Mouse (Mus musculus): Measurements from ENCODE around the gene Rbfox3. TPM values are rescaled to one million over a fixed set of nuclear protein-coding genes. Genes with fewer than 3 reads are reported as not detected.

Gene Rbfox3
- polyA plus RNA-seq, 1 experiment from 2014 or later, result 32.0 TPM

GRCm38 (mm10) chr11:118748622-118749021 lies 162.8 kb downstream of the Rbfox3 start:
- peaks cover 71% of the 10 kb centered on the region for H3K4me1 ChIP-seq
- no peak overlapping the region for H3K9ac ChIP-seq
- no peak for ATAC-seq
- H3K36me3 ChIP-seq (ENCODE audit: poor library complexity, severe bottlenecking), result no peaks in the 10 kb centered on the region
- H3K27me3 ChIP-seq, result no peaks in the 10 kb centered on the region
- 36% methylated on average over 10 of the region's 10 CpGs for WGBS
- no peak overlapping the region for H3K4me2 ChIP-seq
- H3K4me3 ChIP-seq, result no peak overlapping the region
- no peaks in the 10 kb centered on the region for H3K9me3 ChIP-seq (replicated peaks)
- peak overlapping the region; percentile 31; the same call in 1 of the 2 replicates for H3K27ac ChIP-seq

DNA sequence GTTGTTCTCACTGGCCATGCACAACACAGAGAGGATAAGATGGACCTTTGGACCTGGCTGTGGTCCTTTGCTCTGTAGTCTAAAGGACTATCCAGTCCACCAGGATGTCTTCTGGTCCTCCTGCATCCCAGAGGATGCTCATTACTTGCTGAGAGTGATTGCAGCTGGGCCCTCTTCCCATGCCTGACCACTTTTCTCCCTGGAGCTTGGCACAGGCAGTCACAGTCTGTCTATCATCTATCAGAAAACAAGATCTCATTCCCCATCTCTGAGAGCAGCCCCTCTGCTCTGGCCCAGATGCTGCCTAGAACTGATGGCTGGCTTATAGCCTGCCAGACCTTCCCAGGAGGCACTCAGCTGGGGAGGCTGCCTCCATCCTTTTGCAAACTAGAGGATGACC lies 166.1 kb downstream of the Rbfox3 start:
- H3K27me3 ChIP-seq, result no peaks in the 10 kb centered on the region
- peak; percentile 44 for ATAC-seq

GRCm38 (mm10) chr11:118744782-118745181 lies 166.6 kb downstream of the Rbfox3 start:
- H3K36me3 ChIP-seq (ENCODE audit: poor library complexity, severe bottlenecking), result no peaks in the 10 kb centered on the region
- H3K27ac ChIP-seq, result peak overlapping the region; percentile 85
- 1% methylated on average over 15 of the region's 15 CpGs for WGBS
- peak overlapping the region; percentile 54 for H3K4me2 ChIP-seq
- peak overlapping the region; percentile 16 for H3K4me3 ChIP-seq
- ATAC-seq, result peak; percentile 78
- no peaks in the 10 kb centered on the region for H3K27me3 ChIP-seq
- peaks cover 70% of the 10 kb centered on the region for H3K4me1 ChIP-seq
- H3K9me3 ChIP-seq (replicated peaks), result no peaks in the 10 kb centered on the region
- no peak overlapping the region for H3K9ac ChIP-seq

More for the DNA sequence above, 166.1 kb downstream of the Rbfox3 start:
- Histone ChIP-seq H3K36me3 (ENCODE audit: poor library complexity, severe bottlenecking) (no peaks in the 10 kb centered on the region), H3K4me3 (no peak overlapping the region), H3K27ac (peak overlapping the region; percentile 85), H3K4me1 (peaks cover 65% of the 10 kb centered on the region), H3K4me2 (peak overlapping the region; percentile 54), H3K9me3 (replicated peaks) (no peaks in the 10 kb centered on the region), H3K9ac (no peak overlapping the region)

GRCm38 (mm10) chr11:118742762-118743161 lies 168.6 kb downstream of the Rbfox3 start:
- H3K27ac ChIP-seq, result no peak overlapping the region
- peaks cover 75% of the 10 kb centered on the region for H3K4me1 ChIP-seq
- 15% methylated on average over 3 of the region's 3 CpGs for WGBS
- no peak overlapping the region for H3K4me2 ChIP-seq
- H3K9ac ChIP-seq, result no peak overlapping the region
- no peak overlapping the region for H3K4me3 ChIP-seq
- H3K36me3 ChIP-seq (ENCODE audit: poor library complexity, severe bottlenecking), result no peaks in the 10 kb centered on the region
- H3K9me3 ChIP-seq (replicated peaks), result no peaks in the 10 kb centered on the region
- no peaks in the 10 kb centered on the region for H3K27me3 ChIP-seq
- ATAC-seq, result no peak

DNA sequence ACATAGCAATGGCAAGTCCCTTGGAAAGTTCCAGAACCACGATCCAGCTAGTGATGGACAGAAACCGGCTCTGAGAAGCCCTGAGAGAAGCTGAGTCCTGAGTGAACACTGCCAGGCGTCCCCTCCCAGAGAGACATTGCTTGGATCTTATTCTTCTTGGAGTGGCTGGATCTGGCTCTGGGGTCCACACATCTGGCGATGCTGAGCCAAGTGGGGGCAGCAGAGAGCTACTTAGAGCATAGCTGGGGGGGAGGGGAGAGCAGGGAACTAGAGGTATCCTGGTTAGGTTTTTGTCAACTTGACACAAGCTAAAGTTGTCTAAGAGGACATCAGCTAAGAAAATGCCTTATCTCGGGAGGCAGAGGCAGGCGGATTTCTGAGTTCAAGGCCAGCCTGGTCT lies 170.1 kb downstream of the Rbfox3 start:
- Histone ChIP-seq H3K27ac (no peak overlapping the region), H3K9me3 (replicated peaks) (no peaks in the 10 kb centered on the region), H3K4me1 (peaks cover 70% of the 10 kb centered on the region), H3K4me2 (no peak overlapping the region), H3K36me3 (ENCODE audit: poor library complexity, severe bottlenecking) (no peaks in the 10 kb centered on the region), H3K4me3 (no peak overlapping the region), H3K9ac (no peak overlapping the region), H3K27me3 (no peaks in the 10 kb centered on the region)
- ATAC-seq, result no peak
- WGBS, result 37% methylated on average over 6 of the region's 6 CpGs

DNA sequence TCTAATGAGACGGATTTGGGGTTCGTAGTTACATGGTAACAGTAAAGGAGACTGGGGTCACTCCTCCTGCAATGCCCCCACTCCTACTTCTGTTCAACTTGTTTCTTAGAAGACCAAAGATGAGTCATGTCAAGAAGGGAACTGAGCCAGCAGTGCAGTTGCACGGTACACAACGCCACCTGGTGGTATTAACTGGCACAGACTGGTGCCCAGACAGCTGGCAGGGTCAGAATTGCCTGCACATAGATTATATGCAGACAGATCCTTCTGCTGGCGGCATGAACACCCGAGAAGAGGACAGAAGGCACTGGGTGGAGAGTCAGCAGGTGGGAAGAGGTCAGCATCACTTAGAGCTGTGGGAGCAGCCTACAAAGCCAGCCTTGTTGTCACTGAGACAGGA lies 171.4 kb downstream of the Rbfox3 start:
- H3K36me3 ChIP-seq (ENCODE audit: poor library complexity, severe bottlenecking), result no peaks in the 10 kb centered on the region
- H3K27ac ChIP-seq, result peak overlapping the region; percentile 76
- no peaks in the 10 kb centered on the region for H3K9me3 ChIP-seq (replicated peaks)
- H3K4me3 ChIP-seq, result no peak overlapping the region
- H3K4me2 ChIP-seq, result peak overlapping the region; percentile 53; the same call in 1 of the 2 replicates
- H3K27me3 ChIP-seq, result no peaks in the 10 kb centered on the region
- WGBS, result 13% methylated on average over 6 of the region's 6 CpGs
- H3K4me1 ChIP-seq, result peaks cover 63% of the 10 kb centered on the region
- ATAC-seq, result no peak
- H3K9ac ChIP-seq, result no peak overlapping the region

DNA sequence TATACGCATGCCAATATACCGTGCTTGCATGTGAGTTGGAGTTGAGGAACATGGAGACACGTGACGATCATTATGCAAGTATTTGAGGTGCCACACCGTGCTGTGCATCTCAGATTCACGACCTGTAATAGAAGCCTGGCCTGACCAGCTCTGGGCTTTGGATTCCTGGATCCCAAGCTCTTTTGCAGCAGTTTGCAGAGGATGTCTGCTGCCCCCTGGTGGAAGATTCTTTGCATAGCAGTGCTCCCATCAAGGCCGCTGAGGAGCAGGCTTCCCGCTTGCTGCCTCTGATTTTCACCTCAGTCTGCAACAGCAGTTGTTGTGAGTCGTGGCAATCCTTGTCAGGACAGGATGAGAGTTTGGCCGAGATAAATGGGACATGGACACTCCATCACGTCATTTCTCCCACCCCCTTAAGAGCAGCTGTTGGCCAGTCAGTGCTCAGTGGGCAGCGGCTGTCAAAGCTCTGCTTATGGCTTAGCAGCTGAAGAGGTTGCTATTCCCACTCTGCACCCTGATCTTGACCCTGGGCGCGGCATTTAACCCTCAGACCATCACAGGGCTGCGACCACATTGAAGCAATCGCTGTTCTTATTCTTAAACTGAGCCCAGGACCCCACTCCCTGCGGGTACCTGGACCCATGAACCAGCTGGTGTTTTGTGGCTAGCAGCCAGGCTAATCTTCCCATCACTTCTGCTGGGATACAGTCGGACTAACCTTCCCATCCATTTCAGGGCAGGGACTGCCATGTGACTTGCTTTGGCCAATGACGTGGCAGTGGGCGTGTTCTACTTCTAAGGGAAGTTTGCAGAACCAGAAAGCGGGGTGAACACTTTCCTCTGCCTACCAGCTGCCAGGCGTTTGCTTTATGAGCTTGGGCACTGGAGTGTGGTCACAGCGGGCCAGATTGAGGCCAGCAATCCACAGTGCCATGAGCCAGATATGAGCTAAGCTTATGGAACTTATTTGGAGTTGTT lies 172.3 kb downstream of the Rbfox3 start:
- Histone ChIP-seq H3K4me3 (peak overlapping the region; percentile 16), H3K27ac (peak overlapping the region; percentile 76), H3K9ac (no peak overlapping the region), H3K36me3 (ENCODE audit: poor library complexity, severe bottlenecking) (no peaks in the 10 kb centered on the region), H3K4me1 (peaks cover 54% of the 10 kb centered on the region), H3K4me2 (peak overlapping the region; percentile 53), H3K9me3 (replicated peaks) (no peaks in the 10 kb centered on the region), H3K27me3 (no peaks in the 10 kb centered on the region)
- WGBS, result 9% methylated on average over 23 of the region's 23 CpGs
- ATAC-seq, result peak; percentile 65

DNA sequence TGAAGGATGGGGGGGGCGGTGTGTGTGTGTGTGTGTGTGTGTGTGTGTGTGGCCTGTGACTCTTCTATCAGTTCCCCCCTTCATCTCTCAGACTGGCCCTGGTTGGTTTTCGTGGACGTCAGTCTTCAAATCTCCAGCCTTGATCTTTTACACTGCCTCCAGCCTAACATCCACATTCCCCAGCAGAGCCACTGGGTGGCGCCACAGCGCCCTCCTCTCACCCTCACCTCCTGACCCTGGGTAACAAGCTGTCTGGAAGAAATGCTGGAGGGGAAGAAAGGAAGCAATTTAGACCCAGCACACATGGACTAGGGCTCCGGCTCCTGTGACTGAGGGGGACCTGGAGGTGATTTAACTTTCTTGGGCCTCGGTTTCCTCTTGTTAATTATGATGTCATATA lies 173.1 kb downstream of the Rbfox3 start:
- Histone ChIP-seq H3K9ac (no peak overlapping the region), H3K4me3 (no peak overlapping the region), H3K9me3 (replicated peaks) (no peaks in the 10 kb centered on the region), H3K4me1 (peaks cover 46% of the 10 kb centered on the region), H3K4me2 (no peak overlapping the region), H3K27ac (no peak overlapping the region), H3K27me3 (no peaks in the 10 kb centered on the region), H3K36me3 (ENCODE audit: poor library complexity, severe bottlenecking) (no peaks in the 10 kb centered on the region)
- 31% methylated on average over 7 of the region's 7 CpGs for WGBS
- ATAC-seq, result no peak

DNA sequence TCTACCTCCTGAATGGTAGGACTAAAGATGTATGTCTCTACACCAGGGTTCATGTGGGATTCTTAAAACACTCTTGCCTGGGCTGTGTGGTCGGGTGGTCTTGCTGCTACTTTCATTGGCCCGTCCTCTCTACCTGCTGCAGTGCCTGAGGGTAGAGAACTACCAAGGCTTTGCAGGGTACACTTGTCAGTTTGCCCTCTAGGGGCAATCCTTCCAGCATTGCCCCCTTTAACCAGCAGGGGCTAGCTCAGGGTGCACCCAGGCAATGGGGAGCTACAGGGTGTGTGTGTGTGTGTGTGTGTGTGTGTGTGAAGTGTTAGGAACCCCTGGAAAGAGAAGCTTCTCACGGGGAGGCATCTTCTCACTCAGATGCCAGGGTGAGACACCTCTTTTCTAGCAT lies 173.6 kb downstream of the Rbfox3 start:
- Histone ChIP-seq H3K9me3 (replicated peaks) (no peaks in the 10 kb centered on the region), H3K27me3 (no peaks in the 10 kb centered on the region), H3K4me2 (no peak overlapping the region), H3K4me3 (no peak overlapping the region), H3K4me1 (peaks cover 43% of the 10 kb centered on the region), H3K36me3 (ENCODE audit: poor library complexity, severe bottlenecking) (no peaks in the 10 kb centered on the region), H3K27ac (no peak overlapping the region), H3K9ac (no peak overlapping the region)
- 60% methylated on average over 3 of the region's 3 CpGs for WGBS
- ATAC-seq, result no peak

DNA sequence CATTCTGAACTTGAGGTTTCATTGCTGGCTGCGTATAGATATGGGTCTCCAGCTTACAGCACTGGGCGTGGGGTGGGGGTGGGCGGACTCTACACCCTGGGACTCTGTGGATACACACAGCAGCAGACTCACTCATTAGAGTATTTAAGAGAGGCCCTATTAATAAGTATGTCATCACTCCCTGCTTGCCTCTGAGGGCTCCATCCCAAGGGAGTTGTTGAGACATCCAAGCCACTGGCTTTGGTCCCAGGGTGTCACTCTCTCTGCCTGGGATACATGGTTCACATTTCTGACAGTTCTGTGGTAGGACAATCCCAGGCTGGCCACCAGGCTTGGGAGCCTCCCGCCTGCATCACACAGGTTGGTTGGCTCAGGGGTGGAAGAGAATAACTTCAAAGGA lies 174.4 kb downstream of the Rbfox3 start:
- H3K9ac ChIP-seq, result no peak overlapping the region
- H3K4me1 ChIP-seq, result peaks cover 37% of the 10 kb centered on the region
- H3K27ac ChIP-seq, result no peak overlapping the region
- H3K9me3 ChIP-seq (replicated peaks), result no peaks in the 10 kb centered on the region
- no peak overlapping the region for H3K4me3 ChIP-seq
- no peak overlapping the region for H3K4me2 ChIP-seq
- no peak for ATAC-seq
- no peaks in the 10 kb centered on the region for H3K27me3 ChIP-seq
- 86% methylated on average over 4 of the region's 4 CpGs for WGBS
- H3K36me3 ChIP-seq (ENCODE audit: poor library complexity, severe bottlenecking), result no peaks in the 10 kb centered on the region

DNA sequence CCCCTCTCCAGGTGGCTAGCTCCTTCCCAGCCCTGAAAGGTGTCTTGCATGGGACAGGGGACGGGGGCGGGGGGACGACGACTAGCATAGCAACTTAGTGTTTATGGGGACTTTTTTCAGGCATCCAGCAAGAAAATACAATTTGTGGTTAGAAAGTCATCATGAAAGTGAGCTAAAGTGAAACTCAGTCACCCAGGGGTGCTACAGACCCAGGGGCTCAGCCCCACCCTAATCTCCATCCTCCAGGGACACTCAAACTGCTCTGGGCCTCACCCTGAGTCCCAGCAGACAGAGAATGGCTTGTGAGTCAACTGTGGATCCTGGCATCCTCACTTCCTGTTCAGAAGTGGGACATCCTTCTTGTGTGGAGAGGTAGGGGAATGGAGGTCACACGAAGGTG lies 179.7 kb downstream of the Rbfox3 start:
- 83% methylated on average over 5 of the region's 5 CpGs for WGBS
- H3K36me3 ChIP-seq (ENCODE audit: poor library complexity, severe bottlenecking), result no peaks in the 10 kb centered on the region

DNA sequence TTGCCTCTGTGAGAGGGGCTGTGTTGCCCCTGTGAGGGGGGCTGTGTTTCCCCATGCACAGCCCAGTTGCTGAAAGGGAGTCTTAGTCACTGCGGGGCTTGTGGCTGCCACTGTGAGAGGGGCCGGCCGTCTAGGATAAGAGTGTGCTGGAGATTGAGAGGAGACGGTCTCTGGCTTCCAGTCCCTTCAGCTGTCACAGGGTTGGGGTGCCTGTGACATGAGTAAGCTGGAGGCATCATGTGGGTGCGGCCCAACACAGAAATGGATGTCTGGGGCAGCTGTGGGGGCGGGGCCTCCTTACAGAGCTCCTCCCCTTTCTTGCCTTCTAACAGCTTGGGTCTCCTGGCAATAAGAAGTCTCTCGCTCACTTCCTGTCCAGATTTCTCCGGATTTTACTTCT lies 182.0 kb downstream of the Rbfox3 start:
- Histone ChIP-seq H3K4me3 (no peak overlapping the region), H3K9me3 (replicated peaks) (no peaks in the 10 kb centered on the region), H3K4me2 (no peak overlapping the region), H3K4me1 (peaks cover 27% of the 10 kb centered on the region), H3K36me3 (ENCODE audit: poor library complexity, severe bottlenecking) (no peaks in the 10 kb centered on the region), H3K27ac (no peak overlapping the region), H3K9ac (no peak overlapping the region), H3K27me3 (no peaks in the 10 kb centered on the region)
- no peak for ATAC-seq
- WGBS, result 45% methylated on average over 8 of the region's 8 CpGs

More for the DNA sequence above, 179.7 kb downstream of the Rbfox3 start:
- Histone ChIP-seq H3K4me3 (no peak overlapping the region), H3K9ac (no peak overlapping the region), H3K4me1 (peaks cover 29% of the 10 kb centered on the region), H3K27me3 (no peaks in the 10 kb centered on the region), H3K4me2 (no peak overlapping the region), H3K27ac (no peak overlapping the region), H3K9me3 (replicated peaks) (no peaks in the 10 kb centered on the region)
- no peak for ATAC-seq
